Mouse (Mus musculus) skeletal muscle tissue, postnatal 0 days (tissue): ENCODE data around the gene Tmem198. TPM values are rescaled to one million over a fixed set of nuclear protein-coding genes. Genes with fewer than 3 reads are reported as not detected.

Experiments used
- polyA plus RNA-seq: library from polyadenylated mRNA; unstranded; fragments of >200 nt; fragmentation: Nextera tagmentation; extraction: Ambion mirVana; gene quantifications from 2 replicates; pipeline ENCODE4 v1.2.1, GENCODE M21; 2015

Tmem198 gene
- polyA plus RNA-seq, result 0.66 and 0.79 TPM in 2 replicates

DNA sequence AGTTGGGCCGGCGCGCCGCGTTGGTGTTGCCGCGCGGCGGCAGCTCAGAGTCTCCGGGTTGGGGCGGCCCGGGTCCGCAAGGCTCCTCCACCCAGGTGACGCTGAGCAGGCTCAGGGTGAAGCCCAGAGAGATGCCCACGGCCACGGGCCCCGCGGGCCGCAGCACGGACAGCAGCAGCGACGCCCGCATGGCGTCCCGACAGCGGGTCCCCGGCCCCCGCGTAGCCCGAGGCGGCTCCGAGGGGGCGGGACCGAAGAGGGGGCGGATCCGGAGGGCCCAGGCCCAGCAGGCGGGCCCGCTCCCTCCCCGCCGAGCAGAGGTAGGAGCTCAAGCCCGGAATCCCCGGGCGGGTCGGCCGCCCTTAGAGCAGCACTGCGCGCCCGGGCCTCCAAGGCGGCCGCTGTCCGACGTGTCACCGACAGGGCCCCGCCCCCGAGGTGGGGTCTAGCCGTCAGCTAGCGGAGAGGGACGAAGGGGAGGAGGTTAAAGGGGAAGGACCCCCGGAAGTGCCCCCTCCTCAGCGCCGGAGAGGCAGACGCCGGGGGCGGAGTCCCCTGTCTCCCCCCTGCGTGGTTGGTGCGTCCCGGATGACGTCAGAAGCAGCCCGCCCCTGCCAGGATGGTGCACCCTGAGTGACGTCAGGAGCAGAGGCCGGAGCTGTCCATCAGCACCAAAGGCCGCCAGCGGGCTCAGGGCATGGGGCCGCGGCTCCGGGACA is at the start of gene Tmem198, which contains the start of gene Chpf:
Gene Tmem198, plus strand, starts transcription at position 617 of the 719 bp plus-strand sequence.
Gene Chpf, minus strand, starts transcription at position 392 of the 719 bp plus-strand sequence.

DNA sequence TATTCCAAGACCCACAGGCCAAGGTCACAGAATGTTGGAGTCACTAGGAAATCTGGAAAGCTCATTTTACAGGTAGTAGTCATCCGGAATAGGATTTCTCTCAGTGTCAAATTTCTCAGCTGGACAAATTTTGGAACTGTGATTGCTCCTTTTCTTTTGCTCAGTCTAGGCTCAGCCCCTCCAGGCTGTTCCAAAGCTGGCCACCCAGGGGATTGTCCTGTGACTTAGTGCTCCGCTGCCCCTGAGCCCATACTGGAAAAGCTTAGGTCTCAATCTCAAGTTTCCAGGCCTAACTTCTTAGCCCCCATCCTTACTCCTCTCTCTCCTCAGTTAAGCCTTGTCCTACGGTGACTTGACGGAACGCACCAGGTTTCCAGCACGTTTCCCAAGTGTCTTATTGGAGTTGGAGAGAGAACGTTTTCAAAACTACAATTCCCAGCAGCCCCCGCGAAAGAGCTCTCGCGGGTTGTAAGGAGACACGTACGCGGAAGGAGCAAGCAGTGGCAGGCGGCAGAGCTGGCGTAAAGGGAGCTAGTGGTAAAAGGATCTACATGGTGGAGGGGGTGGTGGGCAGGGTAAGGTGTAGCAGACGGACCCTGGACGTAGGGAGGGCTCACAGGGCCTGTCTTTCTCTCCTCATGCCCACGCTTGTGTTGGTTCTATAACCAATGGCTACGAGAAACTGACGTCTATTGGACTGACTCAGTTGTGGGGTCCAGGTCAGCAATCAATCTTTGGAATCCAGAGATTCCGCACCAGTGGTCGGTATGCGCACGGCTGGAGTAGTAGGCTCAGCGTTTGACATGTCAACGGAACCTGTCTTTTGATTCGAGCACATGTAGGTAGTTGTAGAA is 43.6 kb upstream of the Tmem198 start, which contains the start of gene Gmppa:
Gene Gmppa, plus strand, starts transcription at position 456 of the 854 bp plus-strand sequence.

DNA sequence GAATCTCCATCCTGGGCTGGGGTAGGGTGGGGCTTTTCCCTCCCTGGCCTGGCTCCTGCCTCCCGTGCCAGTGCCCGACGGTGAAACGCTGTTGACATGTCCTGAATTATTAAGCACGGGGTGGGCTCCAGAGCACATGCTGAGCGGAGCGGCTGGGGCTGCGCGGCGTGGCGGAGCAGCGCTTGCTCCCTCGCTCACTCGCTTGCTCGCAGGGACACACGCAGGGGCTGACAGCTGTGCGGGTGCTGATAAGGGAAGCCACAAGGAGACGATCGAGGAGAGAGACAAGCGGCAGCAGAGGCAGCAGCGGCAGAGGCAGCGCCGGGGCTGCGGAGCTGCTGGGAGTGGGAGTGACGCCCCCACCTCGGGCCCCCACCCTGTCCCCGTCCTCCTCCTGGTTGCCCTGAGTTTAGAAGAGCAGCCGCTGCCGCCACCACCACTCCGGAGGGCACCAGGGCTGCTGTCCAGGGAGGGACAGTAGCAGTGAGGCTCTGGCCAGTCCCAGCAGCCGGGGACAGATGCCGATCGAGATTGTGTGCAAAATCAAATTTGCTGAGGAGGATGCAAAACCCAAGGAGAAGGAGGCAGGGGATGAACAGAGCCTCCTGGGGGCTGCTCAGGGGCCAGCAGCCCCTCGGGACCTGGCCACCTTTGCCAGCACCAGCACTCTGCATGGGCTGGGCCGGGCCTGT is 28.9 kb upstream of the Tmem198 start, which contains the start of gene Asic4:
Gene Asic4, plus strand, starts transcription at position 123 of the 692 bp plus-strand sequence.

DNA sequence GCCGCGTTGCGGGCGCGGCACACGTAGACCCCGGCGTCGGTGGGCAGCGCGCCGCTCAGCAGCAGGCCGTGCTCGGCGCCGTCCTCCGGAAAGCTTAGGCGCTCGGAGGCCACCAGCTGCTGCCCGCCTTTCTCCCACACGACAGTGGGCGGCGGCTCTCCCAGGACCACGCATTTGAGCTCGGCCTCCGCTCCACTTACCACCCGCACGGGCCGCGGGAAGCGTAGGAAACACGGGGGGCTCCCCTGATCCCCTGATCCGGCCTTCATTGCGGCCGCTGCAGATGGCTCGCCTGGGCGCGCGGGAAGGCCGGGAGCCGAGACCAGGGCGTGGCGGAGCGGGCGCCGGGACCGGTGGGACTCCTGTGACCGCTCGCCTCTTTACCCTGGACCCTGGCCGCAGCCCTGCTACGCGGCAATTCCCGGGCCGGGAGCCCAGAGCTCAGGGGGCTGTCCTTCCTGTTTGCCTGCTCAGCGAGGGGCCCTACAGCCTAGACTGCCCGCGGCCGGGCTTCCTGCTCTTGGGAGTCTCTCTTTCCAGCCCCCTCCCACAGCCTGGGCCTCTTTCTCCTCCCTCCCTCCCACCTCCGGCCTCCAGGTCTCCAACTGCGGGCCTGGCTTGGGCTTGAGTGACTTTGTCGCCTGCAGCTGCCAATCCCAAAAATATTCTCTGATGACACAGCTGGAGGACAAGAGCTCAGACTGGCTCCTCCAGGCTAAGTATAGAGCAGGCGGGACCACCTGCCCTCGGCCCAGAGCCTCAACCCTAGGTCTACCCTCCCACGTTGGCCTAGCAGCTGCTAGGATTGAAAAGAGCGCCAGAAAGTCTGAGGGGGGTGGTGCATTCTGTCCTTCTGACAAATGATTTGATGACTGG is 26.9 kb downstream of the Tmem198 start, which contains the start of gene Obsl1:
Gene Obsl1, minus strand, starts transcription at position 497 of the 876 bp plus-strand sequence.

DNA sequence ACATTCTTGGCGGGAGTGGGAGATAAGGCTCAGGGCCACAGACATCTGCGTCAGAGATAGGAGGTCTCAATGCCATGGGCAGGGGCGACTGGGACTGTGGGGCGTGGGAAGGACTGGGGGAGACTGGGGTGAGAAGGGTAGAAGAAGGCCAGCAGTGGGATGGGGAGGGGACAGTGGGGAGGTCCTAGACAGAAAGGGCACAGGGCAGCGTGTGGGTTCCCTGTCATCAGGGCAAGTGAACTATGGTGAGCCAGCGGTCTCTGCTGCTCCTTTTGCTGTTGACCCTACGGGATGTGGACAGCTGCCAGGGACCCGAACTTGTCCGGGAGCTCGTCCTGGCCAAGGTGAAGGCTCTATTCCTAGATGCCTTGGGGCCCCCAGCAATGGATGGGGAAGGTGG is 27.7 kb downstream of the Tmem198 start, which contains the start of gene Inha:
Gene Inha, plus strand, starts transcription at position 72 of the 400 bp plus-strand sequence.

DNA sequence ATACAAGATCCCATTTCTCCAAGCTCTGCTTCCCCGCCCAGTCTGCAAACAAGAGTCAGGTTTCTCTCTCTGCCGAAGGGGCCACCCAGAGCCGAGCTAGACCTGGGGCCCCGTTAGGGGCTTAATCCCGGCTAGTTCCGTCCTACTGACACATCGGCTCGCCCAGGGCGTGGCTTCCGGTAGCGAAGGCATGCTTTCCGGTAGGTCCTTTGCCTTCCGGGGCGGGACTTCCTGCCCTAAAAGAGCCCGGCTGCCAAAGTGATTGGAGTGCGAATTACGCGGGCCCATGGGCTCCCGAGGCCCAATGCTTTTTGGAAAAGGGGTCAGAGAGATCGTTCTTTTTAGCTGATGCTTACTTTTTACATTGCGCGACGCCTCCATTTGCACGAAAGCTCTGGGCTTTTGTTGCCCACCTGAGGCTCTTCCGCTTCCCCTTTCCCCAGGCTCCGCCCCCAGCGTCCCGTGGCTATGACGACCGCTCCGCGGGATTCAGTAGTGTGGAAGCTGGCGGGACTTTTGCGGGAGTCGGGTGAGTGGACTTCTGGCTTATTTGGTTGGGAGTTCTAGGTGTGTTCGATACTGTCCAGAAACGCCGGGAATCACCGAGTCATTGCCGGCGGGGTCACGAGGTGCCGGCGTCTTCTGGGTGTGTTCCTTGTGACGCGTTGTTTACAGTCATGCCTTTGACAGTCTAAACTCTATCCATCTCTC is 42.1 kb downstream of the Tmem198 start, which contains the start of gene Stk11ip:
Gene Stk11ip, plus strand, starts transcription at position 209 of the 711 bp plus-strand sequence.

Other genes starting within 250 kb of the Tmem198 start
- gene A630095N17Rik, start 247.4 kb upstream of the Tmem198 start, polyA plus RNA-seq, result not detected in 2 replicates
- gene Dnajb2, start 243.1 kb upstream of the Tmem198 start, polyA plus RNA-seq, result 27.1 and 28.1 TPM in 2 replicates
- 0.11 and 0.13 TPM in 2 replicates for gene Ptprn, start 215.0 kb upstream of the Tmem198 start, polyA plus RNA-seq
- gene Resp18, start 201.1 kb upstream of the Tmem198 start, polyA plus RNA-seq, result 0.21 TPM in 1 of 2 replicates, not detected in the other
- 103 and 105 TPM in 2 replicates for gene Dnpep, start 161.5 kb upstream of the Tmem198 start, polyA plus RNA-seq
- gene Des, start 119.2 kb upstream of the Tmem198 start, polyA plus RNA-seq, result 2,318 and 2,325 TPM in 2 replicates
- gene Speg, start 104.2 kb upstream of the Tmem198 start, polyA plus RNA-seq, result 12.7 and 16.2 TPM in 2 replicates
- gene Gmppa, start 43.6 kb upstream of the Tmem198 start, polyA plus RNA-seq, result 40.2 and 53.0 TPM in 2 replicates
- 0.05 TPM in 1 of 2 replicates, not detected in the other for gene Asic4, start 29.1 kb upstream of the Tmem198 start, polyA plus RNA-seq
- 23.4 and 28.6 TPM in 2 replicates for gene Chpf, start 225 bp upstream of the Tmem198 start, polyA plus RNA-seq
- 64.7 and 73.8 TPM in 2 replicates for gene Obsl1, start 26.9 kb downstream of the Tmem198 start, polyA plus RNA-seq
- gene Inha, start 27.5 kb downstream of the Tmem198 start, polyA plus RNA-seq, result 12.4 and 13.5 TPM in 2 replicates
- gene Stk11ip, start 42.0 kb downstream of the Tmem198 start, polyA plus RNA-seq, result 7.0 and 7.9 TPM in 2 replicates
- gene Slc4a3, start 66.7 kb downstream of the Tmem198 start, polyA plus RNA-seq, result 12.3 and 14.0 TPM in 2 replicates